Comparison of ENCODE assay signal across 8 mouse cellular contexts in genomic region chr4:56113701-56114196, GRCm38 (mm10).
DNase-seq lines count a peak whose midpoint lies in the region; ATAC-seq and TF ChIP-seq lines count a peak whose summit lies in the region.

No protein-coding gene starts in this region.

- H3K4me3 ChIP-seq in liver, embryonic 16.5 days (ENCODE audit: low read depth, low read length), result no peak overlapping the region
- H3K4me3 ChIP-seq in olfactory bulb, adult 2 months (ENCODE audit: insufficient read depth, low read depth, low read length), result peak overlapping the region; percentile 9; the same call in 1 of the 2 replicates

- WGBS in liver, embryonic 16.5 days (ENCODE audit: insufficient replicate concordance), result 16% methylated on average over 10 of the region's 10 CpGs
- 14% methylated on average over 10 of the region's 10 CpGs for WGBS in olfactory bulb, adult 2 months

- peak overlapping the region; percentile 44 for H3K27ac ChIP-seq in liver, embryonic 16.5 days (ENCODE audit: low read length)
- H3K27ac ChIP-seq in olfactory bulb, adult 2 months (ENCODE audit: insufficient read depth, low read depth, low read length), result peak overlapping the region; percentile 62; the same call in 1 of the 2 replicates

- H3K4me2 ChIP-seq in liver, embryonic 16.5 days (ENCODE audit: low read depth, low read length), result 0 out of 2 replicates have a peak overlapping the region, but pooled peaks have one; percentile 6

- no peaks in the 10 kb centered on the region for H3K9me3 ChIP-seq in liver, embryonic 16.5 days (replicated peaks; ENCODE audit: control insufficient read depth, low read length)

- H3K9ac ChIP-seq in liver, embryonic 16.5 days (ENCODE audit: low read depth, low read length), result no peak overlapping the region

- intact Hi-C loops in heart, postnatal 25 days (cut with DNase I), result loop anchor here (5.0 kb wide), 3 partner anchors 461 to 596 kb away; partner anchors contain the start of gene Klf4

- H3K4me1 ChIP-seq in liver, embryonic 16.5 days (ENCODE audit: control insufficient read depth, low read depth, low read length), result no peaks in the 10 kb centered on the region
- H3K4me1 ChIP-seq in olfactory bulb, adult 2 months (ENCODE audit: control insufficient read depth, insufficient read depth, low read length), result peaks cover 11% of the 10 kb centered on the region

- H3K27me3 ChIP-seq in liver, embryonic 16.5 days (ENCODE audit: control insufficient read depth, insufficient read depth, low read depth, low read length), result no peaks in the 10 kb centered on the region

- H3K36me3 ChIP-seq in liver, embryonic 16.5 days (ENCODE audit: control insufficient read depth, insufficient read depth), result no peaks in the 10 kb centered on the region

- ATAC-seq in liver, embryonic 16.5 days (ENCODE audit: low read depth), result peak; percentile 76

- no peak for TF ChIP-seq CTCF in olfactory bulb, adult 2 months (IDR thresholded peaks at IDR 0.05; ENCODE audit: insufficient read depth, low read depth, low read length)

- no peak for TF ChIP-seq POLR2A in olfactory bulb, adult 2 months (IDR thresholded peaks at IDR 0.05; ENCODE audit: insufficient read depth, low read depth, low read length)

- DNase-seq in 416B (ENCODE audit: low read depth), result peak; percentile 18
- DNase-seq in adrenal gland, postnatal 36 days, result peak; percentile 84 to 87
- DNase-seq in forelimb bud, embryonic 11.5 days (ENCODE audit: low read depth, low spot score), result peak; percentile 32
- DNase-seq in heart, postnatal 25 days (ENCODE audit: low spot score), result peak; percentile 93
- DNase-seq in layer of hippocampus, adult 11-12 months (ENCODE audit: low spot score), result peak; percentile 52
- DNase-seq in urinary bladder, adult 18-20 months (ENCODE audit: low spot score in 2 of 2), result peak; percentile 23 to 88

Comparison
In these comparisons a context has a peak if more than half of its experiments do, and no peak if none do; other contexts are left out.
1. DNase-seq: peak in every context shown above with its lines; median percentile 93 in heart, postnatal 25 days; 86 in adrenal gland, postnatal 36 days; 56 in urinary bladder, adult 18-20 months; 52 in layer of hippocampus, adult 11-12 months; 32 in forelimb bud, embryonic 11.5 days; 18 in 416B.